Mouse (Mus musculus) heart, postnatal 36 days (tissue): Measurements from ENCODE around the gene Babam1. TPM values are rescaled to one million over a fixed set of nuclear protein-coding genes. Genes with fewer than 3 reads are reported as not detected.

Experiments
- DNase-seq, 2 experiments: peaks; one replicate each; pipeline ENCODE4 v3.0.0; 2021 to 2022
- intact Hi-C: fragments of 180-260 bp; cut with DNase I; formaldehyde crosslinking; loops from one replicate; pipeline ENCODE4 v1.15.1; 2025
- total RNA-seq, 2 experiments: library from RNA; stranded (reverse); gene quantifications; 2 replicates each; pipeline ENCODE4 v1.2.3; 2021

The Babam1 gene
- total RNA-seq, 2 experiments from 2014 or later = 61.2 to 67.1 TPM

DNA sequence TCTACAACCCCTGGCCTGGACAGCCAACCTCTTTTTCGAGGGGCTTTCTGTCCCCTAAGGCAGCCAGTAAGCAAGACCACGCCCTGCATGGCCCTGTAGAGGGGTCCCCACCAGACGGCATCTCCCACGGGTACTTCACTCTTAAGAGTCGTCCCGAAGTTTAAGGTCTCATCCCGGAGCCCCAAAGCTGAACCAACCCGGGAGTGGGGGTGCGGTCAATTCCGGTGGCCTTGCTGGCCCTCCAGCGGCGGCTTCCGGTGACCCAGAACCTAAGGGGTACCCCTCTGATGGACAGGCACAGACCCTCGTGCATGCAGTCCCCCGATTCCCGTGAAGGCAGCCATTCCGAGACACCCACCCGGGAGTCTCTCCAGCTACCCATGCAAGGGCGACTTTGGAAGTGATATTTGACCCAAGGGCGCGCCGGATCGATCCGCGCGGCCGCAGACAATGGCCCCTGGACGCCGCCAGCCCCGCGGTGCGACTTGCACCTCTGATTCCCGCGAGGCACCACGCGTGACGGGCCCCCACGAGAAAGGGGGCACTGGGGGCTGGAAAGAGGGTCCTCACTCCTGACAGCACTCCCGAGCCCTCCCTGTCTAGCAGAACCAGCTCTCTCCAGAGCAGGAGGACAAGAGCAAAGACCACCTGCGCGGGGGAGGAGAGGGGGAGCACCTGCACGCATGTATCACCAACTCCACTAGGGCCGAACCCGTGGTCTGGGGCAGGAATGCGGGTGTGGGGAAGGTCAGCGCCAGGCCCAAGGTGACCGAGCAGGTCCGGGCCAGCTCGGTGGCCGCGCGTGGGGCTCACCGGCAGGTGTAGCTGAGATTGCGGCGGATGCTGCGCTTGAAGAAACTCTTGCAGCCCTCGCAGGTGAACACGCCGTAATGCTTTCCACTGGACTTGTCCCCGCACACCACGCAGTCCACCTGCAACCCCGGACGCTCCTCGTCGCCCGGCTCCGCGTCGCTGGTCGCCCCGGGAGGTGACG is 16.2 kb upstream of the Babam1 start:
- DNase-seq = peak; percentile 43 to 52
- intact Hi-C loops = no loop called here

DNA sequence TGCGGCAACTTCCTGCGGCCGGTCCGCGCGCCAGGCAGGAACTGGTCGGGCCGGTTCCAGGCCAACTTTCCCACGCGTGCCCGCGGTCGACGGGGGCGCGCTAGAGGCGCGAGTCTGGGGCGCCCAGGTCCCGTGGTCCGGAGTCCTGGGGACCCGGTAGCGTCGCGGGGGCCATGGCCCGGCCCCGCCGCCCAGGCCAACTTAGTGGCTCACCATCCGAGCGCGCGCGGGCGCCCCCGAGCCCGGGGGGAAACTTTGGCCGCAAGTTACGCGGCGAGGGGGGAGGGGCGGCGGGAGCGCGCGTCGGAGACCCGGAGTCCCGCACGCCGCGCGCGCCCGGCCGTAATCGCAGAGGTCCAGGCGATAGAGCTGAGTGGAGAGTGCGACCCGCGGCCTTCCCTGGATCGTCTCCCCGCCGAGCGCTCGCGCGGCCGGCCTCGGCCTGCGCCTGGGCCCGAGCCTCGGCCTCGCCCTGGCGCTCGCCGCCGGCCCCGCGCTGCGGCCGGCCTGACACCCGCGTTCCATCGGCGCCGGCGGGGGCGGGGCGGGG is 15.2 kb upstream of the Babam1 start, which contains the start of gene Nr2f6:
Gene Nr2f6 (minus strand): TSS at position 540 of the 550 bp plus-strand sequence.
- peak; percentile 75 to 88 for DNase-seq
- intact Hi-C loops = no loop called here

- intact Hi-C loops = no loop called here
- peak; percentile 48 to 86 for DNase-seq
Observed at GRCm38 (mm10) chr8:71381971-71382961, 14.4 kb upstream of the Babam1 start.

DNA sequence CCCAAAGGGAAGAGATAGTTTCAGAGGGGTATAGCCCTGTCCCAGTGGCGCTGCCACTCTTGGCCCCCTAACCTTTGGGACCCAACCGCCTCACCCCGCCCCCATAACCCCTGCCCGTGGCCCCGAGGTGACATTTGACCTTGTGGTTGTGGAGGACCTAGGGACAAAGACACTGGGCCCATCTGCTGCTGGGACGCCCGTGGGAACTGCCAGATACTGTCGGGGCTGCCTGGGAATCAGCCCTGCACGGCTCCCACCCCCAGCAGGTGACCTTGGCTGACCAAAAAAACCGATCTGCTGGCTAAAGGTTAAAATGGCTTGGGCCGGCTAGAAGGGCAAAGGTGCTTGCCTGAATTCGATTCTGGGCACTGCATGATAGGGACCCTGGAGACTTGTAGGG is 13.3 kb upstream of the Babam1 start:
- intact Hi-C loops = no loop called here

DNA sequence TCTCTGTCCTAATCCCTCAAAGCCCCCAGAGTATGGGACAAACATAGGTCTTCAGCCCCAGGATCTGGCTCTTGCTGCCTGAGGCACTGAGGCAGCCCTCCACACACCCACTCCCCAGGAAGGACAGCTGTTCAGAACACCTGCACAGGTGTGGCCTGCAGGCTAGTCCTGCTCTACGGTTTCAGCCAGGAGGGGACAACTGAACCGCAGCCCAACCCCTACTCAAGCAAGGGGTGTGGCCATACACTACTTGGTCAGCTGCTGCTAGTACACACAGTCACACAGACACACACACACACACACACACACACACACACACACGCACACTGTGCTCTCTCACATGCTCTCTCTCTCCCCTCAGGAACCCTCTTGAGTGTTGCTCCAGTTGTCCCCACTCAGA is 12.8 kb upstream of the Babam1 start:
- intact Hi-C loops = no loop called here

More for the DNA sequence above, 13.3 kb upstream of the Babam1 start:
- no peak for DNase-seq

DNA sequence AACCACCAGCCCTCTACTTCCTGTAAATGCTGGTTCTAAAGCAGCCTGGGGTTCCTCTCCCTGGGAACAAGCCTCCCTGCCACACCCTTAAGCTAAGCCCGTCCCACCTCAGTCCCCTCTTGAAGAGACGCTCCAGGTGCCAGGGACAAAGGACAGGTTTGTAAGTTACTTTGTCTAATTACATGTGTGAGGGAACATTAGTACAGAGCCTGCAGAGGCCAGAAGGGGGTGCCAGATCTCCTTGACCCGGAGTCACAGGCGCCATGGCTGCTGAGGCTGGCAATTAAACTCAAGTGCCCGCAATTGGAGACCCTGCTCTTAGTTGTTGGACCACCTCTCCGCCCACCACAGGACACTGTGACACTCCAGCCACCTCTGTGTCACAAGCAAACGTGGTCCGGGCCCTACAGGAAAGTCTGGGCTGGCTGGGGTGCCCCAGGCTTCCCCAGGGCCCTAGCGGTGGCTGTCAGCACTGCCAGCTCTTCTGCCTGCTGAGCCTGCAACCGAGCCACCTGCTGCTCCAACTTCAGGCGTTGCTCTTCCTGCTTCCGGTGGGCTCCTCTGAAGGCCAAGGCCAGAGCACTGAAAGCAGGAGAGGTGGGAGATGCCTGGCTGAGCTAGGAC is 11.3 kb upstream of the Babam1 start:
- intact Hi-C loops = no loop called here
- no peak for DNase-seq

More for the DNA sequence above, 12.8 kb upstream of the Babam1 start:
- no peak for DNase-seq

DNA sequence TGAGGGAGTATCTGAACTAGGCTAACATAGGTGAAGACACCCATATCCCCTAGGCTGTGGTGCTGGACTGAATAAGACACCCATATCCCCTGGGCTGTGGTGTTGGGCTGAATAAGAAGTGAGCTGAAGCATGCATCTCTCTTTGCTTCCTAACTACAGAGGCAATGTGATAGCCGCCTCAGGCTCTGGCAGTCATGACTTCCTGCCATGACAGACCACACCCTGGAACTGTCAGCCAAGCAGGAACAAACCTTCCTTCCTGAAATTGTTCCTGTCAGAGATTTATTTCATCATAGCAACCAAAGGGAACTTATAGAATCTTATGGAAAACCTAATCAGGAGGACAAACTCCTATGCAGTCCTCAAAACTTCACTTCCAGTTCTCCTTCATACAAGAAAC is 8.4 kb upstream of the Babam1 start:
- DNase-seq = peak in 1 of 2 experiments; percentile 19
- intact Hi-C loops = no loop called here

DNA sequence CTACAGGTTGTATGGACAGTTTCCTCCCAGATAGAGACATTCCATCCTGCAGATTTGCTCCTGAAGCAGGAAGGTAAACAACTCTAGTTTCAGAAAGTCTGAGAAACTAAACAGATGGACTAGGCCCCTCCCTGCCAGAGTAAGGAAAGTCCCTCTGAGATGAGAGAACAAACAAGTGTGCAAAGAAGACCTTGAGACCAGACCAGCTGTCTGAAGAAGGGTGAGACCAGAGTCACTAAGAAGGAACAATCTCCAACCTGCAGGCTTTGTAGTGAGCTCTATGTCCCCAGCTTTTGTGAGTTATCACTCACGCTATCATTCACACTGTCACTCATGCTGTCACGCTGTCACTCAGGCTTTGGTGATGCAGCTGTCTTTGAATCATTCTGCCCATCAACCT is 5.0 kb upstream of the Babam1 start:
- intact Hi-C loops = no loop called here
- DNase-seq = no peak

GRCm38 (mm10) chr8:71392391-71392790 is 4.3 kb upstream of the Babam1 start:
- no peak for DNase-seq
- intact Hi-C loops = no loop called here

DNA sequence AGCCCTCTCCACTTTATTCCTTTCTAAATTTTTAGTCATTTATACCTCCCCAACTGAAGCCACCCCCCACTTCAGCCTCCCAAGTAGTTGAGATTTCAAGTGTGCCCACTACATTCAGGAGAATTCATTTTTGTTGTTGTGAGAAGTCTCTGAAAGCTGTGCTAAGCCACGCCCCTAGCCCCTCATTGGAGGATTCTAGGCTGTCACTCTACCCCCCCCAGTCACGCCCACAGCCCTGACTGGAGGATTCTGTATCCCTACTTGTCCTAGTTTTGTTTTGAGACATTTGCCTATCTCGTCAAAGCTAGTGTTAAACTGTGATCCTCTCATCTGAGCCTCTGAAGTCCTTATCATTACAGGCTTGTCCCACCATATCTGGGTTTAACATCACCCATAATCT is 3.8 kb upstream of the Babam1 start:
- intact Hi-C loops = no loop called here
- no peak for DNase-seq

DNA sequence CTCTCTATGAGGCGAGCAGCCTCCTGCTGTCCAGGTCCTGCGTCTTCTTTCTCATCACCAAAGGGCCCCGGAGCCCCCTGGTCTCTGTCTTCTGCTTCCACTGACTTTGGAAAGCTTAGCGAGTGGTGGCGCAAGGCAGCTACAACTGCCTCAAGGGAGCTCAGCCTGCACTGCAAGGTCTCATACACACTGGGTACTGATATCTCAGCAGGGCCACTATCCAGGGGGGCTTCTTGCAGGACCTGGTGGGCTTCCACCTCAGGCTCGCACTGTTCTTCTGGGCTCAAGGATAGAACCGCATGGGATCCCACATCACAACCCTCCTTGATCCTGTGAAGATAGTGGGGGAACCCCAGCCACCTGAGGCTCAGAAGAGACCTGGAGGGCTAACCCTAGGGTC is 2.2 kb upstream of the Babam1 start:
- DNase-seq = peak; percentile 8 to 19

DNA sequence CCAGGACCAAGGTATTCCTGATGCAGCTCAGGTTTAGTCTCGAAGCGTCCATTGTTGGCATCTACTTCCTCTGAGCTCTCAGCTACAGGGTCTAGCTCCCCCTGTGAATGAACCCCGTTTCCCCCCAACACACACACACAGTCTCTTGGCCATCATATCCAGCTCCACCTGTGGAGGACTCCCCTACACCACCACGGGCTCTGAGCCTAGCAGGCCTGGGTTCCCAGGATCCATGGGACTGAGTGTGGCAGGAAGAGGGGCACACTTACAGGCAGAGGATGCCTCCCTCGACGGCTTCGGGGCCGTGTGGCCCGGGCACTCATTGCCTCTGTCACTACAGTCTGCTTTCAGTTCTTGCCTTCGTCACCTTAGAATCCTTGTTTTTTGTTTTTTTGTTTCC is 1.6 kb upstream of the Babam1 start:
- intact Hi-C loops = no loop called here

More for the DNA sequence above, 2.2 kb upstream of the Babam1 start:
- intact Hi-C loops = no loop called here

GRCm38 (mm10) chr8:71395629-71396028 is 1.0 kb upstream of the Babam1 start, which contains the start of gene Ushbp1:
Gene Ushbp1 (minus strand): TSS chr8:71395802.
- peak; percentile 57 to 58 for DNase-seq
- intact Hi-C loops = no loop called here

More for the DNA sequence above, 1.6 kb upstream of the Babam1 start:
- DNase-seq = peak; percentile 5 to 6

GRCm38 (mm10) chr8:71397701-71398100 is 1.0 kb downstream of the Babam1 start:
- DNase-seq = peak; percentile 2 to 3
- intact Hi-C loops = no loop called here

- DNase-seq = no peak
- intact Hi-C loops = loop anchor here (5.0 kb wide), 1 partner anchor 139 kb away; no protein-coding TSS in a partner anchor
Observed at GRCm38 (mm10) chr8:71400826-71401225, 4.2 kb downstream of the Babam1 start.

- DNase-seq = peak; percentile 0 to 1
Observed at GRCm38 (mm10) chr8:71401454-71401853, 4.8 kb downstream of the Babam1 start.

GRCm38 (mm10) chr8:71402446-71402964 is 5.8 kb downstream of the Babam1 start:
- peak in 1 of 2 experiments; percentile 1 for DNase-seq

More at GRCm38 (mm10) chr8:71401454-71401853, 4.8 kb downstream of the Babam1 start:
- intact Hi-C loops = loop anchor here (5.0 kb wide), 1 partner anchor 139 kb away; no protein-coding TSS in a partner anchor

DNA sequence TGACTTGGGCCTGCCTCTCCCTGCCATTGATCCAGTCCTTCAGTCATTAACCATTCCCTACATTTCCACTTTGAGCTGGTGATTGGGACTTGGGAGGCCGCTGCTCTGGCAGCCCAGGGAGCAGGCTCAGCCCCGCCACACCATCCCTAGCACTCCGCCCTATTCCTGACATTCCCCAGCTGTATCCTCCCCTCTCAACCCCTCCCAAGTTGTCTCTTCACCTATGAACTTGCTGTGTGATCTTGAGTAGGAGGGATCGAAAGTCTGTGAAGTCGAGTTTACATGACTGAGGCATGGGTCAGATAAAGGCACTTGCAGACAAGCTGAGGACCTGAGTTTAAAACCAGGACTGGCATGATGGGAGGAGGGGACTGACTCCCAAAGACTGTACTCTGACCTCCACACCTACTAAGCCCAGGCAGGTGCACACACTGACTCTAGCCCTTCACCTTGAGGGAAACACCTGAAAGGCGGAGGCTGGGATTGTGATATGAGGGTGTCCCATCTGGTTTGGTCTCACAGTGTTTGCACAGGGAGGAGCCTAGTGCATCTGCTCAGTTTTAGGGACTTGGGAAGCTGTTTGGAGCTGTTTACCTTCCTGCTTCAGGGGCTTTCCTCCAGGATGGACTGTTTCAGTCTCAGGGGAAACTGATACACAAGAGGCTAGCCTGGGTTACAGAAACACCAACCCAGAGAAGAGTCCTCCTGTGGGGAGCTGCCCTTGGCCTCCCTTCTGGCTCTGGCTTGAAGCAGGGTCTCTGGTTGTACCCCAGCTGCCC is 6.6 kb downstream of the Babam1 start:
- intact Hi-C loops = loop anchor here (5.0 kb wide), 1 partner anchor 141 kb away; no protein-coding TSS in a partner anchor
- DNase-seq = peak in 1 of 2 experiments; percentile 0

More at GRCm38 (mm10) chr8:71402446-71402964, 5.8 kb downstream of the Babam1 start:
- intact Hi-C loops = loop anchor here (5.0 kb wide), 1 partner anchor 140 kb away; no protein-coding TSS in a partner anchor
